Mouse (Mus musculus) cerebellum, adult 11-12 months (tissue): ENCODE data around the gene Clpx.

ENCODE experiments used
- DNase-seq: peaks from one replicate; pipeline ENCODE4 v3.0.0; 2022

Gene Clpx

DNA sequence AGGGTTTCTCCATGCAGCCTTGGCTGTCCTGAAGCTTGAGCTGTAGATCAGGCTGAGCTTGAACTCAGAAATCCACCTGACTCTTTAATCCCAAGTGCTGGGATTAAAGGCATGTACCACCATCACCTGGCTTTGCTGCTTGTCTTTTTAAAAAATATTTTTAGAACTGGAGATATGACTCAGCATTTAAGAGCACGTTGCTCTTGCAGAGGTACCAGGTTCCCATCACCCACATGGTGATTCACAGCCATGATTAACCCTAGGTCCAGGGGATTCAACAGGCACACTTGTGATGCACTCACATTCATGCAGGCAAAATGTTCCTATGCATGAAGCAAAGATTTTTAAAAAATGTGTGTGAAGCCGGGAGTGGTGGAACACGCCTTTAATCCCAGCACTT lies 1.6 kb upstream of the Clpx start:
- no peak for DNase-seq

DNA sequence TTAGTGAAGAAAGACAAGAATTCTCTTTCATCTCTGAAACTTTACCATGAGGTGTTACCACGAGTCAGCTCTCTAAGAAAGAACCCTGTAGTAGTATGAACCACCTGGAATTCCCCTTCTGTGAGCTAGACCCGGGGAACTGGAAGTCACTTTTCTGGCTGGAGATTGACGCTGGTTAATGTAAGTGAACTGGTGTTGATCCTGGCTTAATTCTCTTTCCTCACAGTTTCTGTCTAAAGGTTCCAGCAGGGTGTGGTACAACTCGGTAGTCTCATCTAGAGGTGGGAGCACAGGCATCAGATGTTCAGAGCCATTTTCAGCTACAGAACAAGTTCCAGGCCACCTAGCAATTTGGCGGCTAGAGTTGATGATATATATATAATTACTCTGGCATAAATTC lies 941 bp upstream of the Clpx start:
- no peak for DNase-seq

DNA sequence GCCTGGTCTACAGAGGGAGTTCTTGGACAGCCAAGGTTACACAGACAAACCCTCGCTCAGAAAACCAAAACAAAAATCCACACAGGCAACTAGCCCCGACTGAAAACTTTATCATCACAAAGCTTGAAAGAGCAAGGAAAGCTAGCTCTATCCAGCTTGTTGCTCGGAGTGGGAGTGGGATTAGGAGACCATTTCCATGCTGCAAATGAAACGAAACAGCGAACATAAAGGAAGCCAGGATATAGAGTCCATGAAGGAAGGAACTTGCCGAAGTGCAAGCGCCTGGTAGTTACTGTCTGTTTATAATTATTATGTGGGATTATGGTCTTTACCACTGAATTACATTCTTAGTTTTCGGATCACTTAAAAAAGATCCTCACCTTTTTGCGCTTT lies 484 bp upstream of the Clpx start:
- no peak for DNase-seq

DNA sequence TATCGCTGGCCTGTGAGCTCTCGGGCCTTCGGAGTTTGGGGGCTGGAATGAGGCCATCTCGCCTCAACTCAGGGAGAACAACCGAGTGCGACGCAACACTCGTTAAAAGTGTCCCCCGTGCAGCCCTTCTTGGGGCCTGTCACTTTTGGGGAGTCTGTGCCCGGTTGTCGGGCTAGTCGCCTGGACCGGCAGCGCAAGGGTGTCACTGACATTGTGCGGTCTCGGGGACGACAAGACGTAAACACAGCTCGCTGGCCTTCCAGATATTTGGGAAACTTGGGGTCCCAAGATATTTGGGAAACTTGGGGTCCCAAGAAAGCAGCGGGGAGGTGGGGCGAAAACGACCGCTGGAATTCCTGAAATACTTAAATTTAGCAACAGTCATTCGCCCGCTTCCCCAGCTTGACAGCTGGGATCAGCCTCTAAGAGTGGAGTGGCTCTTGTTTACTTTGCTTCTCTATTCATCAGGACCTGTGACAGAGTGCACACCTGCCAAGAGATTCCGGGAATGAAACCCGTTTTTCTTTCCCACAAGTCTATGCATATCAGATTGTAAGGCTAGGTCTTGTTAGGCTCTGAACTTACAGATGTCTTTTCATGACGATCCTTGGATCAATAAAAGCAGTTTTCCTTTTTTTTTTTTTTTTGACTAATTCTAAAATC lies 787 bp downstream of the Clpx start:
- no peak for DNase-seq

DNA sequence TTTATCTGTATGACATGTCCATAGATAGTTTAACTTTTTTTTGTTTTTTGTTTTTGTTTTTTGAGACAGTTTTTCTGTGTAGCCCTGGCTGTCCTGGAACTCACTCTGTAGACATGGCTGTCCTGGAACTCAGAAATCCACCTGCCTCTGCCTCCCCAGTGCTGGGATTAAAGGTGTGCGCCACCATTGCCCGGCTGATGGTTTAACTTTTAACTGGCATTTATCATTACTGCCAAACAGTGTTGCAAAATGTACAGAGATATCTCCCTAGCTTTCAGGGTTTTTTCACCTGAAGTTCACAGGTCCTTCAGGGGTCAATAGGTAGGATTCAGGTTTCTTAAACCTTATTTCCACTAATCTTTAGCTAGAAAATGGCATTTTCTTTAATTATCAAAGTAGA lies 3.0 kb downstream of the Clpx start:
- no peak for DNase-seq

DNA sequence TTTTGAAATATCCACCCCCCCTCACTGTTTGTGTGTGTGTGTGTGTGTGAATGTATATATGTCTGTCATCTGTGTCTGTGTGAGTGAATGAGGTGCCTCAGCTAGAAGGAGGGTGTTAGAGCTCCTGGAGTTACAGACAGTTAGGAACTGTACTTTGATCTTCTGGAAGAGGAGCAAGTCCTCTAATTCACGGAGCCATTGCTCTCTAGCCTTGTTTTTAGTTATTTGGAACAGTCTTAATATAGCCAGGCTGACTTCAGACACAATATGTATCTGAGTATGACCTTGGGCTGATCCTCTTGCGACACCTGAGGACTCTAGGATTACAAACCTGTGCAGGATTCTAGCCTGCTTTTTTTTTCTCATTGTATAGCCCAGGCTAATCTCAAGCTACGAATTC lies 4.7 kb downstream of the Clpx start:
- DNase-seq, result no peak

DNA sequence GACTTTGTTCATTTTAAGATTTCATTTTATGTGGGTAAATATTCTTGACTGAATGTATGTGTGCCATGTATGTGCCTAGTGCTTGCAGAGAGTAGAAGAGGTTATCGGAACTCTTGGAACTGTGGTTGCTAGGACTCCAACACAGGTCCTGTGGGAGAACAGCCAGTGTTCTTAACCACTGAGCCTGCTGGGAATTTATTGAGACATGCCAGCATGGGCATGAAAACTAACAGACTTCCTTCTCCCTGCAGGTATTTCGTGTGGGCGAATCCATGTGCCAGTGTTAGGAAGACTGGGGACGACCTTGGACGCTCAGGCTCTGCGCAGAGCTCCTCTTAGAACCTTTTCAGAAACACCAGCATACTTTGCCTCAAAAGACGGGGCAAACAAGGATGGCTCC lies 5.6 kb downstream of the Clpx start:
- no peak for DNase-seq

DNA sequence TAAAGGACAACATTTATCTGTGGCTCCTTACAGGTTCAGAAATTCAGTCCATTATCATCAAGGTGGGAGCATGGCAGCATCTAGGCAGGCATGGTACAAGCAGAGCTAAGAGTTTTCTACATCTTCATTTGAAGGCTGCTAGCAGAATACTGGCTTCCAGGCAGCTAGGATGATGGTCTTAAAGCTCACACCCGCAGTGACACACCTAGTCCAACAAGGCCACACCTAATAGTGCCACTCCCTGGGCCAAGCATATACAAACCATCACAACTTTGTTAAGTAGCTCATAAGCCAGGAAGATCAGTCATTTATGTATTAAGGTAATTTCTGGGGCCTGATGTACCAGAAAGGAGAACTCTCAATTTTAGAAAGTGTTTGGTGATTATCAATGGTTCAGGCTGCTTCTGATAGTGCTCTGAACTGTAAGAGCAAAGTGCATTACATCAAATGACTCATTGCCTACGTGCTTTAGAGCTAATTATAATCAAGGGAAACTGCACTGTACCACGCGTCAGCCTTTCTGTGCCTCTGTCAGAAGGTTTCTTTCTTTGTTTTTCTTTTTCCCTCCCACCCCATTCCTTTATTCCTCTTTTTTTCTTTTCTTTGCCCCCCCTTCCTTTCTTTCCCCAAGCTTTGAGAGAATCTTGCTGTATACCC lies 8.4 kb downstream of the Clpx start:
- DNase-seq, result no peak

DNA sequence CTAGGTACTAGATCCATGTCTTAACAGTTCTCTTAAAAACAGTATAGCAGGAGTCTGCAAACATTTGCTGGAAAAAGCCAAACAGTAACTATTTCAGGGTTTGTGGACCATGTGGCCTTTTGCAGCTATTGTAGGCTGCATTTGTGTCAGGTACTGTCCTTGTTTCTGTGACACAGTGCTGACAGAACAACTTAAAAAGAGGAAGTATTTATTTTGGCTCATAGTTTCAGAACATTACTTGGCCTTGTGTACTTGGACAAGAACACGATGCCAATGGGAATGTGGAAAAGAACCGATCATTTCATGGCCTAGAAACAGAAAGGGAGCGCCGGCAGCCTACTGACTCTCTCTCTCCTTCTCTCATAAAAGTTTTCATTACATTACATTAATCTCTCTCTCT lies 9.5 kb downstream of the Clpx start:
- DNase-seq, result no peak

DNA sequence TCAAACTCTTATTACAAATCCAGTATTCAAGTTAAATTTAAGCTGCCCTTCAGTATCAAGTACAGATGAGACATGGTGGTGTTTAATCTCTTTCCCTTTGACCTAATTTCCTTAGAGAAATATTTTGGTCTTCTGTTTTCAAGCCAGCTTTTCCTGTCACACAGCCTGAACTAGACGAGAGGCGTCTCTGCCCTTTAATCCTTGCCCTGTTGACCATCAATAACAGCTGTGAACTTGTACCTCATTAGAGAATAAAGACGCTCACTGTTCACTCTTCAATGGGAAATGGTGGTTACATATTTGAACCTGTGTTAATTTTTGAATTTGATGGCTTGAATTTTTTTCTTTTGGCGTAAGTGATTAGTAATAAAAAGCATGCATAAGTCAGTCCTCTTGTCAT lies 10.2 kb downstream of the Clpx start:
- DNase-seq, result no peak

DNA sequence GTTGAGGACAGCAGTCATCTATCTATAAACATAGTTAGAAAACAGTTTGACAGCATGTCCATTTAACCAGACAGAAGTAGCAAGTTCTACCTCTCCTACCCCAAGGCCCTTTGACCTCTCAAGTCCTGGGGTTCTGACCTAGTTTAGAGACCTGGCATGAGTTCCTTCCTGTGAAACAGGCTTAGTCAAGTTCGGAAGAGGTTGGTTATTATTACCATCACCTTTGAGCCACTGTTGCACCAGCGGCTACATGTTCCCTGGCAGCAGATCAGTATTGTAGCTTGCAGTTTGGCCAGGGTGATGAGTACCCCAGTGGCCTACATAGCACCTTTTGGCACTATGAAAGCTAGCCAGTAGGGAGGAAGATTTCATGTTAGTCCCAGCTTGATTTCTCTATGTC lies 12.6 kb downstream of the Clpx start:
- DNase-seq, result no peak

DNA sequence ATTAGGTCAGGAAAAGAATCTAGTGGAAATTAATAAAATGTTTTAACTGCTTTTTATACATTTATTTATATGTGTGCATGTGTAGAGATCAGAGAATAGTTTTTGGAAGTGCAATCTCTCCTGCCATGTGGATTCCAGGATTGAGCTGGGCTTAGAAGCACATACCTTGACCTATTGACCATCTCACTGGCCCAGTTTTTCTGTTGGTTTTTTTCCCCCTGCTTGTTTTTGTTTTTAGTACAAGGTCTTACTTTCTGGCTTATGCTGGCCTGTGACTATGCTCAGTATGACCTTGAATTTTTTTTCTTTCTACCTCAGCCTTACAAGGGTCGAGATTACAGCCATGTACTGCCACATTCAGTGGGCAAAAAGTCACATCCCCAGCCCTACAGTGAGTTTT lies 14.0 kb downstream of the Clpx start:
- no peak for DNase-seq

DNA sequence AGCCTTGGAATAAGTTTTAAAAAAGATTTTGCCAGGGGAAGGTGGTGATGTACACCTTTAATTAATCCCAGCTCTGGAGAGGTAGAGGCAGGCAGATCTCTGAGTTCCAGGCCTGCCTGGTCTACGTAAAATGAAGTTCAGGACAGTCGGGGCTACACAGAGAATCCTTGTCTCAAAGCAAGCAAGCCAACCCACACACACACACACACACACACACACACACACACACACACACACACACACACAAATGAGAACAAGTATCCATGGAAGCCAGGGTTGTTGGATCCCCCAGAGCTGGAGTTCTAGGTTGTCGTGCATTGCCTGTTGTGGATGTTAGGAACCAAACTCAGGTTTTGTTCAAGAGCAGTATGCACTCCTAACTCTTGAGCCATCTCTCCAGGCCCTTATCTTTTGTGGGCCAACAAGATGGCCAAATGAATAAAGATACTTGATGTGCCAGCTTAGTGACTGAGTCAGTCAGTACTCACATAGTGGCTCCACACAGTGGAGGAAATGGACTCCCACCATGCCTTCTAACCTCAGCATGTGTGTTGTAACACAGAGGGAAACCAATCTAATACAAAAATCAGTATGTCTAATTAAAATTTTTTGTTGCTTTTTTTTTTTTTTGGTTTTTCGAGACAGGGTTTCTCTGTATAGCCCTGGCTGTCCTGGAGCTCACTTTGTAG lies 18.8 kb downstream of the Clpx start:
- no peak for DNase-seq

DNA sequence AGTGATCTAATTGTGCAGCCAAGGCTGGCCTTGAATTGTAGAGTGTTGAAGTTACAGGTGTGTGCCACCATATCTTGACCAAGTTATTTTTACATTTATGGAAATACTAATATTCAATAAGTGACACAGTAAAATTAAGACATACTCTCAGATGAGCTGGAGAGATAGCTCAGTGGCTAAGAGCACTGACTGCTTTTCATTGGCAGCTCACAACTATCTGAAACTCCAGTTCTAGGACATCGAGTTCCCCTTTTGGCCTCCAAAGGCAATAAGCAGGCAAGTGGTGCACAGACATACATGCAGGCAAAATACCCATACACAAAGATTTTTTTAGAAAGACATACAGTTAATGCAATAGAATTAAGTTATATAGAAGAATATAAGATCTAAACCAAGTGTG lies 19.8 kb downstream of the Clpx start:
- DNase-seq, result no peak

DNA sequence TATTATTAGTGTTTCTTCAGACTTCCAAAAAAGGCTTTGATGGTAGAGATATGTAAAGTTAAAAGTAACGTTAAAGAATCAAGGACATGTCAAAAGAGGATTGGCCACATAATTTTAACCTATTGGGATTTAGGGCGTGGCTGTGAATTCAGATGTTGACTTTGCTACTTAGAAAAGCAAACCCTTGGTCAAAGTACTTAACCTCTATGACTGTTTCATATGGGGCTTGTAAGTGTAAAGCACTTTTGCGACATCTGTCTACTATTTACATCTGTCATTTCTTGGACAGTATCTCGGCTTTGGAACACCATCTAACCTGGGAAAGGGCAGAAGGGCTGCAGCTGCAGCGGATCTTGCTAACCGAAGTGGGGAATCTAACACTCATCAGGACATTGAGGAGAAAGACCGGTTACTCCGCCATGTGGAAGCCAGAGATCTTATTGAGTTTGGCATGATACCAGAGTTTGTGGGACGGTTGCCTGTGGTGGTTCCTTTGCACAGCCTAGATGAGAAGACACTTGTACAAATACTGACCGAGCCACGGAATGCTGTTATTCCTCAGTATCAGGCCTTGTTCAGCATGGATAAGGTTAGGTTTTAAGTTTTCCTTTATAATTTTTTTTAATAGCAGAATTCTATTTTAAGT lies 28.3 kb downstream of the Clpx start:
- no peak for DNase-seq

DNA sequence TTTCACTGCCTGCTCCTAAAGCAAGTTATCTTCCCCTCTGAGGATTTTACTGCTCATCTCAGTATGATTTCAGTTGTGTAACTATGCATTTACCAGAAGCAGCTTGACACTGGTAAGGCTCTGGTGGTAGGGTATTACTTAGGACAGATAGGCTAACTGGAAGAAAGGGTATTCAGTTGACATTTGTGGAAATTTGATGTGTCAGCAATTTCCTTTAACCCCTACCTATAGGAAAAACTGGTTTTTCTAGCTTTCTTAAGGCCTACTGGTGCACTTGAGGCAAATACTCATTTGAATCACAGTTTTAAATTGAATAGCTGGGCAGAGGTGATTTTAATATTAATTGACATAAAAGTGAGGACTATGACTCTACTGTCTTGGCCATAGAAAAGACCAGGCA lies 31.9 kb downstream of the Clpx start:
- DNase-seq, result no peak

DNA sequence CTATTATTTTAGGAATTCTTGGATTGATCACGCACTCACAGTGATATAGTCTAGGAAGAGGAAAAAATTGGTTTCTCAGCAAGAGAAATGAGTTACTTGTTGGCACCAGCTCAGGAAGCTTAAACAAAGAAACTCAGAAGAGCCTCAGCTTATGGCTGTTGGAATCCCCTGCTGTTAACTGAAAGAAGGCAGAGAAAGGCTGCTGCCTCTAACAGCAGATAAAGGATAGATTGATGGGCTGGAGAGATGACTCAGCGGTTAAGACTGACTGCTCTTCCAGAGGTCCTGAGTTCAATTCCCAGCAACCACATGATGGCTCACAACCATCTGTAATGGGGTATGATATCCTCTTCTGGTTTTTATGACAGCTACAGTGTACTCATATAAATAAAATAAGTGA lies 33.3 kb downstream of the Clpx start:
- no peak for DNase-seq

DNA sequence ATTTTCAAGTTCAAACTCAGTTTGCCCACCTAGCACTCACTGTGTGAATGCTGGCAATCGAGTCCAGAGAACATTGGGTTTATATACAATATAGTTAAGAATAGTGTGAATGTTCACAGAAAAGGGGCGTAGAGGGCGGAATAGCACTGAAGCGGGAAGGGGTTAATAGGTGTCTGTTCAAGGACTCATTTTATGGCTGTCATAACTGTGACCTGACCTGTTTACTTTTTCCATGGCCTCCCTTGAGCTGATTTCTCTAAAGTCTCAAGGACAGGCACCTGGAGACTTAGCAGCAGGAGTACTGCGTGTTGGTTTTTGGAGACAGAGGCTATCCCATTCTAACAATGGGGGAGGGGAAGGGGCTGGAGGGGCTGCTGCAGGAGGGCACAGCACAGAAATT lies 39.9 kb downstream of the Clpx start:
- no peak for DNase-seq

DNA sequence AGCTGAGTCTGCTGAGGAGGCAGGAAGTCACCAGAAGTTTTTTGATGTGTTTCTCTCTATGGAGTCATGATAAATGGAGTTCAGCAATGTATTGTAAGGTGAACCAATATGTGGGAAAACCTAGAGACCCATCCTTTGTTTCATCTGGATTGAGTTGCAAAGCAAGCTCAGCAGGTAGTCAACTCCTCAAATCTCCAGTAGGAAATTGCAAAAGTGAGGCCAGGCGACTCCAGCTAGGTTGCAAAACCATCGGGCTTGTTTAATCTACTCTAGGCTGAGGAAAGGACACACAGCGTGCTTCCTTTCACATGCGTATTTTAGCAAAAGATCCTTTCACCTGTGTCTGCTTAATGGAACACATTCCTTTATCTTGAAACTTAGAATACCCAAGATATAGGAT lies 45.1 kb downstream of the Clpx start:
- DNase-seq, result no peak

DNA sequence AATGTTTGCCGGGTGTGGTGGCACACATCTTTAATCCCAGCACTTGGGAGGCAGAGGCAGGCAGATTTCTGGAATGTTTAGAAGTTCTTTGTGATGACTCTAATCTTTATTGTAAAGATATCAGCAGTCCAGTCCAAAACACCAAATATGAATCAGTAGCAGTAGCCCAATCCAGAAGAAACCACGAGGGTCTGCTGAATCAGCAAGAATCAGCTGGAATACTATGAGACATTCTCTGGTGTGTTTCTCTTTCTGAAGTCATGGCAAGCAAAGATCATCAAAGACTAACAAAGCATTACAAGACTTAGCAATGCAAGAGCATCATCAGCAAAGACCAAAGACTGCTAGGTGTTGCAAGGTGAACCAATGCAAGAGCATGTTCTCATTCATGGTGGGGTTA lies 46.4 kb downstream of the Clpx start:
- DNase-seq, result no peak

DNA sequence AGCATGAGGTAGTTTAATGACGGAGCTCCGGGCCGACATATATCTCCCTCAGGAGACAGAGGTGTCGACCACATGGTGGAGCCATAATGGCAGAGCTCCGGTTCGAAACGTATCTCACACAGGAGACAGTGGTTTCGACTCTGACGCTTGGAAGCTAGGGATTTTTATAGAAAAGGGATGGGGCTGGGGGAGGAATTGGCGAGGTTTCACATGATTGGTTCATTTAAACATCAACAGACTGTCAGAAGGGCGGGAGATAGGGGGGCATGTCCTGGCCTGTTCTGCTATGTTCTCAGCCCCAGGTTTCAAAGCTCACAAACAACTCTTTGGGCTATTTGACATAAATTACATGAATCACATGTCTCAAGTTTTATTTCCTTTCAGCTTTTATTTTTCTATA lies 51.4 kb downstream of the Clpx start:
- DNase-seq, result peak; percentile 22

DNA sequence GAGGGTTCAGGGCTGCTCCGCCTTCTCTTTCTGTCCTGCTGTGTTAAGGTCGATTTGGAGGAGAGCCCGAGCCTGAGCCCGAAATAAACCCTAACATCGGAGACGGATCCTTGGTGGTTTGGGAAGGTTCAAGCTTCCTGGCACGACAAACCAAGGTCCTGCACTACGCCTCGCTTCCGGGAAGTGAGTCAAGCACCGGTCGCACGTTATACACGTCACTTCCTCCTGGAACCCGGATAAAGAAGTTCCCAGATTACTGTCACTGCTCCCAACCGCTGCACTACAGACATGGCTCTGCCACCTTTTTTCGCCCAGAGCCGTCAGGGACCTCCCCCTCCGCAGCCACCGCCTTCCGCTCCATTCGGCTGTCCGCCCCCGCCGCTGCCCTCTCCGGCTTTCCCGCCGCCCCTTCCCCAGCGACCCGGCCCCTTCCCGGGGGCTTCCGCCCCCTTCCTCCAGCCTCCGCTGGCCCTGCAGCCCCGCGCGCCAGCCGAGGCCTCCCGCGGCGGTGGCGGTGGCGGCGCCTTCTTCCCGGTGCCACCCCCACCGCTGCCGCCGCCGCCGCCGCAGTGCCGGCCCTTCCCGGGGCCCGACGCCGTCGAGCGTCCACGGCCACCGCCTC lies 51.9 kb downstream of the Clpx start, which contains the start of gene Pdcd7:
Gene Pdcd7 (plus strand): TSS at position 251 of the 622 bp plus-strand sequence.
- DNase-seq, result peak; percentile 95

DNA sequence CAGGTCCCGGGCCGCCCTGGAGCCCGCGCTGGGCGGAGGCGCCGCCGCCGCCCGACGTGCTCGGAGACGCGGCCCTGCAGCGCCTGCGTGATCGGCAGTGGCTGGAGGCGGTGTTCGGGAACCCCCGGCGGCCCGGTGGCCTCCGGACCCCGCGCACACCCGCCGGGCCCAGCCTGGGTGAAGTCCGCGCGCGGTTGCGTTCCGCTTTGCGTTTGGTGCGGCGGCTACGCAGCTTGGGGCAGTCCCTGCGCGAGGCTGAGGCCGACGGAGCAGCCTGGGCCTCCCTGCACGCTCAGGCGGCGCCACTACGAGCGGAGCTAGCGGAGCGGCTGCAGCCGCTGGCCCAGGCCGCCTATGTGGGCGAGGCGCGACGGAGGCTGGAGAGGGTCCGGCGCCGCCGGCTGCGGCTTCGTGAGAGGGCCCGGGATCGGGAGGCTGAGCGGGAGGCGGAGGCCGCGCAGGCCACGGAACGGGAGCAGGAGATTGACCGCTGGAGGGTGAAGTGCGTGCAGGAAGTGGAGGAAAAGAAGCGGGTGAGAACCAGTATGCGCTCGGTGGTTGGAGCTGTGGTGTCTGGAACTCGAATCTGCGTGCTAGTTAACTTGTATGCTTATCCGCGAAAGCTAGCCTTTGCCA lies 52.5 kb downstream of the Clpx start:
- peak; percentile 46 for DNase-seq
